Mouse (Mus musculus) ES-Bruce4 (cell line): ENCODE results near the gene Dnpep.

ENCODE experiments used
- CTCF ChIP-seq: IDR thresholded peaks from one replicate; pipeline ENCODE4 v1.8.1; 2011; ENCODE audit warnings: low read depth, low read length
- EP300 ChIP-seq: IDR thresholded peaks from 2 replicates; pipeline ENCODE4 v1.6.1; 2011; ENCODE audit warnings: low read depth, low read length; ENCODE audit not compliant: insufficient read depth
- POLR2A ChIP-seq: IDR thresholded peaks from one replicate; pipeline ENCODE4 v1.8.1; 2011; ENCODE audit warnings: low read length; ENCODE audit not compliant: insufficient read depth

DNA sequence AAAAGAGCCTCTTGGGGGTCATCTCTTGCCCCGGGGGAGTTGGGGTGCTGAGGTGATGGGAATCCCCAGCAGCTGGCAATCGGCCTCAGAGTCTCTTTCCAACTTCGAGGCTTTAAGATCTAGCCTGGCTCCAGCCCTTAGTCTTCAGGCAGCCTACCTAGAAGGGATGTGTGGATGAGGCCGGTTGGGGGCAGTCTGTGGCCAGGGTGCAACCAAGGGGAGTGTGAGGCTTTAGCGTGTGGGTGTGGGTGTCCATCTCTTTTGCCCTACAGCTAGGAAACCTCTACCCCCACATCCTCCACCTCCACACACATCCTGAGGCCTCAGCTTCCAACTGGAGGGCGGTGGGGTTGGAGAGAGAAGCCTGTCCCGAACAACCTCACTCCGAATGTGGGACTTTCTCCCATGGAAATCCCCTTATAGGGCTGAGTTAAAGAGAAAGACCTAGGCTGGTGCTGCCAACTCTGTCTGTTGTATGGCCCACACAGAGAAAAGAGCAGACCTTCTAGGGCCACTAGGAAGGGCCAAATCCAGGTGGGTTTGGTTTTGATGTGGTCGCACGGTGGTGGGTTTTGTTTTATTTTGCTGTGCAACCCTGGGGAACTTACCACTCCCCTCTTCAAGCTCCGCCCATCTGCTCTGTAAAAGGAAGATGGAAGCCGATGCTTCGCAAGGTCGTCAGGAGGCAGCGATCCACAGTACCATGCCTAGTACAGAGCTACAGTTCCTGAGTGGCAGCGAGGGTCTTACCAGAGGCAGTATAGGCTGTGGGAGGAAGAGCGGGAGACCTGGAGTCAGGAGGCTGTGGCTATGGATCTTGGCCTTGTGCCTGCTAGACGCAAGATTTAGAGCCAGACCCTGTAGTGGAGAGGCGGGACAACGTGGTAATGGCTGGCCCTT lies 27.5 kb upstream of the Dnpep start:
- TF ChIP-seq POLR2A (peak; percentile 46), CTCF (peak; percentile 56), EP300 (no peak)
